ENCODE assay signal across 21 mouse cellular contexts in the genomic region with DNA sequence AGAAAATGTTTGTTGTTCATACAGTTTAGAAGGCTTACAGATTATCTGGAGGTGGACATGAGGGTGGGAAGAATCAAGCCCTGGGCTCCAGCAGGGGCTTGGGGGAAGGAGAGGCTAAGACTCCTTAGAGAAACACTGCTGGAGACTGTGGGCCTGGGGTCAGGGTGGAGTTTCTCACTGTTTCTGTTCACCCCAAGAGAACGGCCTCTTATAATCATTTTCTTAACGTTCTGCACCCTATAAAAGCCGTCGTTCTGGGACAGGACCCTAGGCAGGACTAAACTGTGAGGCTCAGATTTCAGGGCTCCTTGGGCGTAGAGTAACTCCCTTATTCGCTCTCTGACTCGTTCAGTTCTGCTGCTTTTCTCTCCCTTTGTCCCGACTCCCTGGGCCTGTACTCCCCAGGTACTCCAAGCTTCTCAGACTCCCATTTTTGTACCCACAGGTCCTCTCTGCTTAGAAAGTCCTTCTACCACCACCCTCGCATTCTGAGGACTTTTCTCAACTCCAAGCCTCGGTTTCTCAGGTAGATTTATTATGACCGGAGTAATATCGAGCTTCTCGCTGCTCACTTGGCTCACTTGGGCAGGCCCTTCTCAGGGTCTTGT. TPM values are rescaled to one million over a fixed set of nuclear protein-coding genes. Genes with fewer than 3 reads are reported as not detected.
DNase-seq lines count a peak whose midpoint lies in the region; ATAC-seq lines count a peak whose summit lies in the region.
"Had no signal": no experiment of that assay in that cellular context is flagged by ENCODE, and none has a peak within 500 bp of the region (broad histone marks: within the 10 kb centered on the region; RNA-seq: fewer than 3 reads in every experiment).

No protein-coding gene starts in this region.

- peak overlapping the region; percentile 98 for H3K27ac ChIP-seq in forebrain, embryonic 10.5 days
- H3K27ac ChIP-seq in forebrain, embryonic 16.5 days (ENCODE audit: low read length): no peak overlapping the region
- H3K27ac ChIP-seq in midbrain, embryonic 14.5 days (replicated peaks; ENCODE audit: low read depth, low read length): no peak overlapping the region
- no peak overlapping the region for H3K27ac ChIP-seq in midbrain, embryonic 13.5 days
- H3K27ac ChIP-seq in forebrain, embryonic 11.5 days (ENCODE audit: low read depth, low read length): no peak overlapping the region; the same call in 1 of the 2 replicates
- no peak overlapping the region for H3K27ac ChIP-seq in heart, embryonic 11.5 days (ENCODE audit: low read depth, low read length)
- H3K27ac ChIP-seq: embryonic facial prominence, embryonic 15.5 days; heart, embryonic 10.5 days; liver, embryonic 14.5 days; lung, embryonic 15.5 days had no signal

- 5% methylated on average over 13 of the region's 13 CpGs for WGBS in forebrain, embryonic 10.5 days
- 7% methylated on average over 13 of the region's 13 CpGs for WGBS in forebrain, embryonic 16.5 days
- 2% methylated on average over 13 of the region's 13 CpGs for WGBS in midbrain, embryonic 14.5 days
- 4% methylated on average over 13 of the region's 13 CpGs for WGBS in midbrain, embryonic 13.5 days
- WGBS in forebrain, embryonic 11.5 days: 6% methylated on average over 13 of the region's 13 CpGs
- 7% methylated on average over 13 of the region's 13 CpGs for WGBS in heart, embryonic 11.5 days (ENCODE audit: insufficient replicate concordance)

- H3K4me2 ChIP-seq in forebrain, embryonic 16.5 days (ENCODE audit: low read length): no peak overlapping the region
- H3K4me2 ChIP-seq in midbrain, embryonic 14.5 days (ENCODE audit: low read length): no peak overlapping the region
- H3K4me2 ChIP-seq in midbrain, embryonic 13.5 days (replicated peaks): no peak overlapping the region
- H3K4me2 ChIP-seq in forebrain, embryonic 11.5 days (ENCODE audit: low read depth, low read length, severe bottlenecking): peak overlapping the region; percentile 21; the same call in 1 of the 2 replicates
- H3K4me2 ChIP-seq in heart, embryonic 11.5 days: no peak overlapping the region
- H3K4me2 ChIP-seq: embryonic facial prominence, embryonic 15.5 days; lung, embryonic 15.5 days had no signal

- peaks cover 66% of the 10 kb centered on the region for H3K4me1 ChIP-seq in forebrain, embryonic 10.5 days
- peaks cover 28% of the 10 kb centered on the region for H3K4me1 ChIP-seq in forebrain, embryonic 16.5 days (replicated peaks; ENCODE audit: control insufficient read depth, insufficient read depth, low read length)
- H3K4me1 ChIP-seq in midbrain, embryonic 14.5 days (ENCODE audit: control insufficient read depth, insufficient read depth, low read length): 0 out of 2 replicates have a peak, but pooled peaks cover 4% of the 10 kb centered on the region
- H3K4me1 ChIP-seq in midbrain, embryonic 13.5 days (replicated peaks): peaks cover 14% of the 10 kb centered on the region
- H3K4me1 ChIP-seq in forebrain, embryonic 11.5 days (replicated peaks; ENCODE audit: control insufficient read depth, insufficient read depth, low read length): peaks cover 18% of the 10 kb centered on the region
- H3K4me1 ChIP-seq in heart, embryonic 11.5 days (ENCODE audit: control insufficient read depth, insufficient read depth, low read length): peaks cover 11% of the 10 kb centered on the region

- peaks cover 98% of the 10 kb centered on the region for H3K27me3 ChIP-seq in forebrain, embryonic 10.5 days (ENCODE audit: poor library complexity, severe bottlenecking)
- peaks cover 34% of the 10 kb centered on the region for H3K27me3 ChIP-seq in forebrain, embryonic 16.5 days (replicated peaks; ENCODE audit: control insufficient read depth, insufficient read depth, low read length)
- peaks cover 87% of the 10 kb centered on the region for H3K27me3 ChIP-seq in midbrain, embryonic 14.5 days (ENCODE audit: control insufficient read depth, insufficient read depth, low read length)
- H3K27me3 ChIP-seq in midbrain, embryonic 13.5 days: peaks cover 95% of the 10 kb centered on the region
- peaks cover 56% of the 10 kb centered on the region for H3K27me3 ChIP-seq in forebrain, embryonic 11.5 days (ENCODE audit: control insufficient read depth, insufficient read depth, low read length)
- H3K27me3 ChIP-seq in heart, embryonic 11.5 days (ENCODE audit: control insufficient read depth, insufficient read depth, low read length): peaks cover 78% of the 10 kb centered on the region

- ATAC-seq in forebrain, embryonic 16.5 days: no peak
- ATAC-seq in midbrain, embryonic 14.5 days (ENCODE audit: low FRiP score, low TSS enrichment): no peak
- no peak for ATAC-seq in midbrain, embryonic 13.5 days
- ATAC-seq in forebrain, embryonic 11.5 days (replicated peaks; ENCODE audit: low FRiP score): no peak
- no peak for ATAC-seq in heart, embryonic 11.5 days (replicated peaks; ENCODE audit: insufficient number of reproducible peaks, low FRiP score, low TSS enrichment)
- ATAC-seq: activated CD4-positive, CD25-positive, alpha-beta regulatory T cell, adult 4 months had no signal

- no peak overlapping the region for H3K9ac ChIP-seq in forebrain, embryonic 16.5 days (replicated peaks; ENCODE audit: low read depth, low read length)
- no peak overlapping the region for H3K9ac ChIP-seq in midbrain, embryonic 14.5 days (replicated peaks; ENCODE audit: low read length)
- no peak overlapping the region for H3K9ac ChIP-seq in midbrain, embryonic 13.5 days (replicated peaks)
- peak overlapping the region; percentile 97 for H3K9ac ChIP-seq in forebrain, embryonic 11.5 days (ENCODE audit: low read length)
- H3K9ac ChIP-seq in heart, embryonic 11.5 days (ENCODE audit: low read depth, low read length): no peak overlapping the region
- H3K9ac ChIP-seq: embryonic facial prominence, embryonic 15.5 days; liver, embryonic 14.5 days; lung, embryonic 15.5 days had no signal

- intact Hi-C loops in gastrocnemius, postnatal 36 days (cut with DNase I): no loop called here

- DNase-seq in forebrain, embryonic 10.5 days (ENCODE audit: extremely low spot score, low spot score): peak; percentile 39
- peak; percentile 12 for DNase-seq in midbrain, embryonic 14.5 days
- peak; percentile 54 for DNase-seq in forebrain, embryonic 11.5 days (ENCODE audit: low spot score)
- peak; percentile 12 for DNase-seq in forelimb bud, embryonic 11.5 days (ENCODE audit: low read depth, low spot score)
- no peak for DNase-seq in gastrocnemius, postnatal 36 days
- DNase-seq: adrenal gland, postnatal 10 days; cerebellum, adult 9-10 months; kidney, adult 18-20 months; lung, postnatal 36 days; right cerebral cortex, postnatal 4 days; thymus, postnatal 25 days had no signal

- H3K36me3 ChIP-seq in forebrain, embryonic 10.5 days (replicated peaks): peaks cover 18% of the 10 kb centered on the region
- H3K36me3 ChIP-seq in forebrain, embryonic 16.5 days (ENCODE audit: control insufficient read depth, insufficient read depth): no peaks in the 10 kb centered on the region
- no peaks in the 10 kb centered on the region for H3K36me3 ChIP-seq in midbrain, embryonic 14.5 days (ENCODE audit: control insufficient read depth, insufficient read depth, low read length)
- no peaks in the 10 kb centered on the region for H3K36me3 ChIP-seq in midbrain, embryonic 13.5 days
- H3K36me3 ChIP-seq in forebrain, embryonic 11.5 days (ENCODE audit: control insufficient read depth, insufficient read depth, low read length): no peaks in the 10 kb centered on the region
- no peaks in the 10 kb centered on the region for H3K36me3 ChIP-seq in heart, embryonic 11.5 days (ENCODE audit: control insufficient read depth, insufficient read depth, low read length)
- H3K36me3 ChIP-seq: embryonic facial prominence, embryonic 15.5 days; heart, embryonic 10.5 days; lung, embryonic 15.5 days had no signal

- no peaks in the 10 kb centered on the region for H3K9me3 ChIP-seq in forebrain, embryonic 10.5 days
- no peaks in the 10 kb centered on the region for H3K9me3 ChIP-seq in forebrain, embryonic 16.5 days (ENCODE audit: control insufficient read depth, low read length)
- no peaks in the 10 kb centered on the region for H3K9me3 ChIP-seq in midbrain, embryonic 14.5 days (ENCODE audit: control insufficient read depth, low read length)
- H3K9me3 ChIP-seq in midbrain, embryonic 13.5 days: no peaks in the 10 kb centered on the region
- H3K9me3 ChIP-seq in forebrain, embryonic 11.5 days (ENCODE audit: control insufficient read depth, low read length): no peaks in the 10 kb centered on the region
- no peaks in the 10 kb centered on the region for H3K9me3 ChIP-seq in heart, embryonic 11.5 days (replicated peaks; ENCODE audit: control insufficient read depth, low read length)
- H3K9me3 ChIP-seq: embryonic facial prominence, embryonic 15.5 days; heart, embryonic 10.5 days; lung, embryonic 15.5 days; megakaryocyte, embryonic 14.5 days had no signal

- peak overlapping the region; percentile 85; the same call in 1 of the 2 replicates for H3K4me3 ChIP-seq in forebrain, embryonic 10.5 days
- H3K4me3 ChIP-seq in forebrain, embryonic 16.5 days (replicated peaks; ENCODE audit: low read length): no peak overlapping the region
- H3K4me3 ChIP-seq in midbrain, embryonic 14.5 days (replicated peaks; ENCODE audit: low read depth, low read length): no peak overlapping the region
- H3K4me3 ChIP-seq in midbrain, embryonic 13.5 days (replicated peaks): no peak overlapping the region
- H3K4me3 ChIP-seq in forebrain, embryonic 11.5 days (ENCODE audit: low read depth, low read length): no peak overlapping the region
- H3K4me3 ChIP-seq in heart, embryonic 11.5 days (ENCODE audit: low read depth, low read length): no peak overlapping the region
- H3K4me3 ChIP-seq: embryonic facial prominence, embryonic 15.5 days; heart, embryonic 10.5 days; lung, embryonic 15.5 days; megakaryocyte, embryonic 14.5 days had no signal

RNA-seq across cellular contexts. Expression of a gene that starts 9.0 kb away (rescaled TPM):
- polyA plus RNA-seq in forebrain, embryonic 10.5 days (2016; fragmentation: Nextera tagmentation; extraction: Ambion mirVana): 5.6 and 7.0 TPM in 2 replicates
- polyA plus RNA-seq in forebrain, embryonic 16.5 days (2015; fragmentation: Nextera tagmentation; extraction: Ambion mirVana): 2.3 and 2.4 TPM in 2 replicates
- 1.4 TPM in 2 replicates for polyA plus RNA-seq in midbrain, embryonic 14.5 days (2014; fragmentation: Nextera tagmentation; extraction: Ambion mirVana)
- polyA plus RNA-seq in midbrain, embryonic 13.5 days (2015; fragmentation: Nextera tagmentation; extraction: Ambion mirVana): 1.2 and 2.0 TPM in 2 replicates
- 12.5 and 16.9 TPM in 2 replicates for polyA plus RNA-seq in forebrain, embryonic 11.5 days (2014; fragmentation: Nextera tagmentation; extraction: Ambion mirVana)
- polyA plus RNA-seq in heart, embryonic 11.5 days (2014; fragmentation: Nextera tagmentation; extraction: Ambion mirVana): 0.06 TPM in 1 of 2 replicates, not detected in the other
- not detected for total RNA-seq in gastrocnemius, postnatal 36 days (2021)
- total RNA-seq: monocyte, adult 5-6 weeks had no signal
- polyA plus RNA-seq: activated CD4-positive, CD25-positive, alpha-beta regulatory T cell, adult 4 months had no signal

Comparison
In these comparisons a context has a peak if more than half of its experiments do, and no peak if none do; other contexts are left out.
1. DNase-seq: peak in forebrain, embryonic 10.5 days (single experiment), midbrain, embryonic 14.5 days (single experiment), forebrain, embryonic 11.5 days (single experiment) and forelimb bud, embryonic 11.5 days (single experiment); none in gastrocnemius, postnatal 36 days (0 of 2).